Mouse (Mus musculus) left cerebral cortex, postnatal 25 days (tissue): ENCODE data around the gene Tbx20. TPM values are rescaled to one million over a fixed set of nuclear protein-coding genes. Genes with fewer than 3 reads are reported as not detected.

Source experiments
- DNase-seq, 2 experiments: peaks; one replicate each; pipeline ENCODE4 v3.0.0; 2022; ENCODE audit warnings: low spot score in 2 of 2, mixed read lengths in 1 of 2
- intact Hi-C: fragments of 180-260 bp; cut with DNase I; formaldehyde crosslinking; loops from one replicate; pipeline ENCODE4 v1.15.1; 2025
- total RNA-seq, 2 experiments: library from RNA; stranded (reverse); gene quantifications; 2 replicates each; pipeline ENCODE4 v1.2.3; 2021

The Tbx20 gene
- not detected for total RNA-seq

DNA sequence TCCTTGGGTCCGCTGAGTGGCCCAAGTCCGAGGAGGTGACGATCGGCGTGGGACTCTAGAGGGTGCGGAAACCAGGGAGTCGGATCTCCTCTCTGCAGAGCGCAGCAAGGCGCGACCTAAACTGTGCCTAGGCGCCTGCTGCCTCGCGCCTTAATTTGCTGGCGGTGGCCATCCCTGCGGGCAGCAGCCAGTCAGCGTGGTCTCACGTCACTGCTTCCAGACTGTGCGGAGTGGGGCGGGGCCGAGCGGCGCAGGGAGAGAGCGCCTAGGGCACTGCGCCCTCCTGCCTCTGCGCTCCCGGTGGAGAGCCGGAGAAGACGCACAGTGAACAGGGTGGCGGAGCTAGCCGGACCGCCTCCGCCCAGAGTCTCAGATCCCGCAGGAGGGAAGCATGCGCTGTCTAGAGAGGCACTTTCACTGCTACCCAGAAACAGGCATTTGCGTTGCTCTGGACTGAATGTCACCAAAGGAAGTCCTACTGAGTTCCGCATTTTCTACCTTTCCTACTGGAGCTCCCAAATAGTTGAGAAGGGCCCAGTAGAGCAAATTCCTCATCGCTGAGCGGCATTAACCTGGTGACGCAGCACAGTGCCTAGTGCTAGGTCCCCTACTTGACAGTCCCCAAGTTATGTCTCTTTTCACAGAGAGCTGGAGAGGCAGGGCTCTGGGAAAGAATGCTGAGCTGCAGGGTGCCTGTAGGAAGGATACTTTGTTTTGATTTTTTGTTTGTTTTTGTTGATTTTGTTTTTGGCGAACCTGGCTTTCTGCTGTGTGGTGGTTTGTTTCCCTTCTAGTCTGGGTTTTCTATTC lies at the start of gene Tbx20:
TSS of gene Tbx20 (minus strand) at position 144 of the 810 bp plus-strand sequence.
- intact Hi-C loops: no loop called here
- peak in 1 of 2 experiments; percentile 1 for DNase-seq

GRCm38 (mm10) chr9:24818511-24818910 lies 44.4 kb upstream of the Tbx20 start:
- no peak for DNase-seq
- intact Hi-C loops: no loop called here

GRCm38 (mm10) chr9:24812461-24812860 lies 38.4 kb upstream of the Tbx20 start:
- no peak for DNase-seq
- intact Hi-C loops: no loop called here

DNA sequence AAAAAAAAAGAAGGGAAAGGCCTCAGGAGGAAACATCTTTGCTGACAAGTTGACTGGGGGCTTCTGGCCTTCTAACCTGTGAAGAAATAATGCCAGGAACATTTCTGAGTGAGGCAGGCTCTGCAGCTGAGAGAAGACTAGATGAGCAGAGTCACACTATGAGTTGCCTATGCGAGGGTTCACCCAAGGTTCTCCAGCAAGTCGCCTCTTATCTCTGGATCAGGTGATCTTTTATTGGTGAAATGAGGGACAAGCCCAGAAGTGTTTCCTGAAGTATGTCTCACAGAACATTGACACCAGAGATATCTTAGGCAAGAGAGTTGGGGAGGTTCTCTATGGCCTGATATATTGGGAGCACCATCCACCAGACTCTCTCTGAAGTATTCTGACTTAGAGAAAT lies 18.0 kb upstream of the Tbx20 start:
- no peak for DNase-seq
- intact Hi-C loops: no loop called here

GRCm38 (mm10) chr9:24789396-24789795 lies 15.3 kb upstream of the Tbx20 start:
- intact Hi-C loops: no loop called here
- DNase-seq: no peak

DNA sequence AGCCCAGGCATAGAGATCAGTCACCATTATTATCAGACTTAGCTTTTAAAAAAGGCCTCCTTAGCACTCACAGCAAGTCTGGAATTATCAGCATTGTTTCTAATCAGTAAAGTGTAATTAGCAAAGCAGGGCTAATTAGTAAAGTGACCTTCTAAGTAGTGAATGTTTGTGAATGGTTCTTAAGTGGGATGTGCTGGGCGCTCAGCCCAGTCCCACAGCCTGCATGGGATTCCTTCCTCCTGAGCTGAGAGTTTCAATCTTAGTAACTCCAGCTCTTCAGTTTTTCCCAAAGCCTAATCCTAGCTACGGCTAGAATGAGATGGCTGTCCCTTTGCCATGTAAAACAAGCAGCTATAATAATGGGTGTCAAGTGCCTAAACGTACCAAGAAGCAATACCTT lies 8.2 kb upstream of the Tbx20 start:
- DNase-seq: no peak
- intact Hi-C loops: no loop called here

DNA sequence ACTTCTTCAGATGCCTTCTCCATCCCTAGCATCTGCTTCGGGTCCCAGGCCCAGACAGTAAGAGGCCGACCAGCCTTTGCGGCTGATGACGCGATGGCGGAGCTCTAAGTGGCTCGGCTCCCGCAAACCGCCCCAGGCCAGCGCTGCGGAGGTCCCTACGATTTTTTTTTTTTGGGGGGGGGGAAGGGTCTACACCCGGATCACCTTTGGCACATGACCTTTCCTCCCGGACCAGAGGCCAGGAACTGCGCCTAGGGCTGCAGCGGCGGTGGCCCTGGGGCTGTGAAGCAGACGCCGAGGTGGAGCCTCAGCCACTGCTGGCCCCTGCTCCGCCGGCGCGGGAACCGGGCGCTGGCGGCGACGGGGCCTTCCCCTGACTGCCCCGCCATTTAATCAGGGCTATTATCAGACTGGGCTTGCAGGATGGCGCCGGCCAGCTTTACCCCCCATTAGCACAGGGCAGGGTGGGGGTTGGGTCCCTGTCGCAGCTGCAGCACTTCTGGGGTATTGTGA lies 6.9 kb upstream of the Tbx20 start:
- DNase-seq: no peak
- intact Hi-C loops: no loop called here

DNA sequence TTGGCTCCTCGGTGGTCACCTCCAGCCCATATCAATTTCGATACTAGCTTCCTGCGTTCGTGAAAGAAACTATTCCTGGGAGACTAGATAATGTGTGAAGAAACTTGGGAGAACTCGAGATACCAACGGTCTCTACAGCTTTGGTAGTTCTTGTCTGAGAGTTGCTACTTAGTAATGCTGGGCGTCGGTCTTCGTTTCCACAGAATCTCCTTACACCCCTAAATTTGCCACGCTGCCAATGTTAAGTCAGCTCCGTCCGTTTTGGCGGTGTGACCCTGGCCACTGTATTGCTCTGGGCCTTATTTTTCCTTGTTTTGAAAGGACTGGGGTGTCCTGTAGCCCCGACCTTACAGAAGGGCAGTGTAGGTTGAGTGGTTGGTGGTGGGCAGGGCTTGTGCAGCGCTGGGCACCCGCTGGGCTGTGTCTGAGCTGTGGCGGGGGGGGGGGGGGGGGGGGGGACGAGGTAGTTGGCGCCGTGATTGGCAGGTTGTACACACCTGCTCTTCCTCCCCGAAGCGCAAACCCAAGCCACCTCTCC lies 6.4 kb upstream of the Tbx20 start:
- no peak for DNase-seq
- intact Hi-C loops: no loop called here

DNA sequence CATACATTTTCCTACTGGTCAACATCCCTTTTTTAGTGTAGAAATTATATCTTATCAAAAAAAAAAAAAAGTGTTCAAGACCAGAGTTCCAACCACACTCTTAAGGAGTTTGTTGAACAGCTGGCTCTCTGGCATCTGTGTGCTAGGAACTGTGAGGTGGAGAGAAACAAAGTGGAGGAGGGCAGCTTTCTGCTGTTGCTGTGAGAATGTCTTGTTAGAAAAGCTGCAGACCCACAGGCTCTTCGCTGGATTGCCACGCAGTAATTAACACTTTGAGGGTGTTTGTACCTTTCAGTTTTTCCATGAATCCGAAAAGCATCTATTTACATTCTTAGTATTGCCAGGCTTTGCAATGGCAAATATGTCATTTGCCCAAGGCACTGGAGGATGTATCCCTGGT lies 5.9 kb upstream of the Tbx20 start:
- intact Hi-C loops: loop anchor here (5.0 kb wide), 1 partner anchor 247 kb away; no protein-coding TSS in a partner anchor
- no peak for DNase-seq

DNA sequence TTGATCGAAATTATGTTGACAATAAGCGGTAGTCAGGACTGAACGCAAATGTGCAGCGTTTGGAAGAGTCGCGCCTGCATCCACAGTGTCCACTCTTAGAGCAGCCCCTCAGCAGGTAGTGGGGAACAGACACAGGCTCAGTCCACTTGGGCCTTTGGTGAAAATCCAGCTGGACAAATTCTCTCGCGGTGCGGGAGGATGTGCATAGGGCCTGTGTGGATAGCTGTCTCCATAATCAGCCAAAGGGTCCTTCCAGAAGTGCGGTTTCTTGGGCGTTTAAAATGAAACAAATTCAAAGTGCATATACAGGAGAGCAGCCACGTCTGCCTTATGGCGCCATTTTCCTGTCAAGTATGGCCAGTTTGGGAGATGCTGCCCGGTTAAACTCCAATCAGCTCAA lies 4.5 kb upstream of the Tbx20 start:
- intact Hi-C loops: loop anchor here (5.0 kb wide), 1 partner anchor 249 kb away; no protein-coding TSS in a partner anchor
- DNase-seq: no peak

DNA sequence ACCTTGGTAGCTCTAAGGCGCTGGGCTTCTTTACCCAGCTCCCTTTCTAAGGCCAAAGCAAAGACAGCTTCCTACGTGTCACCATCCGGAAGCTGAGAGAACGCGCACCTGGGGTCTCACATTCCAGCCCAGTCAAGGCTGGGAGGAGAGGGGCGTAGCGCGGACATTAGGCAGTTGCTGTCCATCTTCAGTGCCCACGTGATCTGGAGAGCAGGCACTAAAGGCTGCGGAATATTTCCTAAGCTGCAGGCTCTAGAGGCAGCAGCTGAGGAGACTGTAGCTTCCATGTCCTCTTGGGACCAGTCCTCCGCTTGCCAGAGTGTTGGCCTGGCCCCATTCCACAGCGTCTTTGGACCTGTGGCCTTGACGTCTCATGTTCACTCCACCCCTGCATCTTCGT lies 3.9 kb upstream of the Tbx20 start:
- intact Hi-C loops: loop anchor here (5.0 kb wide), 1 partner anchor 249 kb away; no protein-coding TSS in a partner anchor
- peak in 1 of 2 experiments; percentile 8 for DNase-seq

DNA sequence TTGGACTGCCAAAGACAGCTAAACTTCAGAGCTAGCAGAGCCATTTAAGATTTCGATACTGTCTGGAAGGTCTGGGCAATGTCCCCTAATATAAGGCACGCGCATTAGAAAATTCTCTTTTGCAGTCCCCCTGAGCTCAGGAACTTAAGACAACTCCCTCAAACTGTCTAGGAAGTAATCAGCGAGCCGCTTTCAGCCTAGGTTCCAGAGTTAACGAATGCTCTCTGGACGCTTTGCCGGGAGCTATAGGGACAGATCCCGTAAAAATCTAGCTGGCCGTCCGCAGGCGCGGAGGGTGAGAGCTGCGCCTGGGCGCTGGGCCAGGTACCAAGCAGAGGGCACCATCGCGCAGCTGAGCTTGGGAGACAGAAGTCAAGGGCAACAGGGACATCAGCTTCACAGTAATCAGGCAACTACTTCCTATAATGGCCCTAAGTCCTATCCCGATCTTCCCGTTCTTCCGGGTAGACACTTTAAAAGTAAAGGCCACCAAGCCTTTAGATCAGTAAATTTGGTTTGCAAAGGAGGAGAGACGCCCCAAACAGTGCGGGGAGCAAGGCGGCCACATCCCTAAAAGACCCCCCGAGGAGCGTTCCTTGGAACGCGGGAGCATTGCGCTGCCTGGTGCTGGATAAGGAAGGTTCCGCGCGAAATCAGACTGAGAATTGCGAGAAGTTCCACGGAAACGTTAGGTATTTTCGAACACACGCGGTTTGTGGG lies 3.2 kb upstream of the Tbx20 start:
- peak in 1 of 2 experiments; percentile 23 for DNase-seq
- intact Hi-C loops: loop anchor here (5.0 kb wide), 1 partner anchor 250 kb away; no protein-coding TSS in a partner anchor

DNA sequence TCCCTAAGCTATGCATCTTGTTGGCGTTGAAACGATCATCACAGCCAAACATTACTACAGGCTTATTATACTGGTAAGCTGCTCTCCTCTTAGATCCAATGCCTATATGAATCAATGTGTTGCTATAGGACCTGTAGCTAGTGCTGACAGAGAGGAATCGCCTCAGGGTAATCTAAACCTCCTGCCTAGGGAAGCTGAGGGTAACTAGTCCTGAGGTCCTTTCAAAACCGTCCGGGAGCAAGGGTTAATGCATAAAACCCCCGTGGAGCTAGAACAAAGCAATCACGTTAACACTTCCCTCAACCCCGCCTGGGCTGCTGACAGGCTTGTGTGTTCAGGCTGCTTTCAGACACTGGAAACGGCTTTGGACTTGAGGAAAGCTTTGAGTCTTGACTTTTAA lies 2.4 kb upstream of the Tbx20 start:
- peak in 1 of 2 experiments; percentile 5 for DNase-seq
- intact Hi-C loops: loop anchor here (5.0 kb wide), 1 partner anchor 251 kb away; no protein-coding TSS in a partner anchor

GRCm38 (mm10) chr9:24775567-24775966 lies 1.5 kb upstream of the Tbx20 start:
- DNase-seq: no peak
- intact Hi-C loops: loop anchor here (5.0 kb wide), 1 partner anchor 252 kb away; no protein-coding TSS in a partner anchor

DNA sequence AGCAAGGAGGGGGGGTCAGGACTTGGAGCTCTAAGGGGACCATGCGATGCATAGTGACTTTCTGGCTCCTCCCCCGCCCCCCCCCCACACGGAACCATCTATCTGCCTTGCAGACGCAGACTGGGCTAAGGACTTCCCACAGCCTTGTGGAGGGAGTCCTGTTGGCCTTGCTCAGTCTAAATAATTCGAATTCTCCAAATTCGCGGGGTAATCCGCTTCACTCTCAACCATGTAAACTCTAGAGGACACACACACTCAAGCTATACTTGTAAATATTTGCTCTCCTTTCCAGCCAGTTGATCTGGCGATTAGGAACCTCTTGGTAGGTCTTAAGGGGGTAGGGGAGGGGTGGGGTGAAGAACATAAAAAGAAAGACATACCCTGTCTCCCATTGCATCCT lies 898 bp upstream of the Tbx20 start:
- intact Hi-C loops: loop anchor here (5.0 kb wide), 1 partner anchor 252 kb away; no protein-coding TSS in a partner anchor
- no peak for DNase-seq

DNA sequence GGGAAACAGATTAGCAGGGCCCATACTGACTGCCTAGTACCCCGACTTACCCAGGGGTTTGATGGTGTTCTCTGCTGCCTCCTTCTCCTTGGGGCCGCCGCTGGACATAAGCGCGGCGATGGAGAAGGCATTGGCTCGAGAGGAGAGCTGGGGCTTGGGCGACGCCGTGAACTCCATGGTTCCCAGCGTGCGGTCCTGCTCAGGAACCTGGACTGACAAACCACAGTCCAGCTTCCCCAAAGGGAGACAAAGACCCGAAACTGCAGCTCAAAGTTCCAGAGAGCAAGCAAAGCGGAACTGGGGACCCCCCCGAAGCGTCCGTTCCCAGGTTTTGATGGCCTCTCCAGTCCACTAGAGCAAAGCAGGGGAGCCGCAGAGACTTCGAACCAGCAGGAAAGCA lies 434 bp downstream of the Tbx20 start:
- DNase-seq: no peak
- intact Hi-C loops: no loop called here

GRCm38 (mm10) chr9:24773171-24773570 lies 932 bp downstream of the Tbx20 start:
- intact Hi-C loops: no loop called here
- DNase-seq: no peak

DNA sequence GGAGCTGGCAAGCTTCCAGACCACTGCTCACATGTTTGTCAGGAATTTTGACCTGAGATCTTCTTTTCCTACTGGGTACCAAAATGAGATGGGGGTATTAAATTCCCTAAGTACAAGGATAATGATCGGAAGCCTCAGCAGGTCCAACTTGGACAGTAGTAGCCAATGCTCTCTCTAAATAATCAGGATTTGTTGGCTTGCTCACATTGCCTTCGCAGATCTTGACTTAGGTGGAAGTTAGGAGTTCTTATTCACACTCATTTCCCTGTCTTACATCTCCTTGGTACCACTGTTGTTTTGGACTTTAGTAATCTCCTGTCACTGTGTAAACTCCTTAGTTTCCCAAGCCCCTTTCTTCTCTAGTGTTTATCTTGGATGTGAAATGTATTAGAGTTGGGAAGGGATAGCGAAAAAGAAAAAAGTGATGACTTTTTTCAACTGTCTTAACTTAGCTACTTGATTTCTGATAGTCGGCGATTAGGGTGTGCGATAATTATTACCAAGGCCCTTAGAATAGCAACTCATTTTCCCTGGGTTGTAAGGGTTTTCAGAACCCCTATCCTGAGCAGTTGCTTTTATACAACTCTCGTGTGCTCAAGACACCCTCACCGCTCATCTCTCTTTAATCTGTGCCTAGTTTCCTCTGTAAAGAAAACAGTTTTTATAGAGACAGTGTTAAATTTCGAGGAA lies 1.5 kb downstream of the Tbx20 start:
- intact Hi-C loops: no loop called here
- peak in 1 of 2 experiments; percentile 2 for DNase-seq

- intact Hi-C loops: no loop called here
- DNase-seq: no peak
These were observed 2.4 kb downstream of the Tbx20 start for GRCm38 (mm10) chr9:24771713-24772112.
